Mouse (Mus musculus) lung, adult 2 months (tissue): Measurements from ENCODE around the gene Cdh4. TPM values are rescaled to one million over a fixed set of nuclear protein-coding genes. Genes with fewer than 3 reads are reported as not detected.

Experiments
- DNase-seq: peaks from one replicate; pipeline ENCODE4 v3.0.0; 2022
- H3K4me1 ChIP-seq: fragments of 200-500 bp; 2 replicates; pipeline ENCODE4 v1.6.1; 2011; ENCODE audit warnings: low read length; ENCODE audit not compliant: control insufficient read depth, insufficient read depth
- H3K4me3 ChIP-seq: fragments of 200-500 bp; replicated peaks from 2 replicates; pipeline ENCODE3; 2011; ENCODE audit warnings: low read depth, mild to moderate bottlenecking, control low read depth, low read length; ENCODE audit errors: extremely low read depth
- CTCF ChIP-seq: fragments of 200-500 bp; IDR thresholded peaks from 2 replicates; pipeline ENCODE4 v1.5.1; 2011; ENCODE audit warnings: mild to moderate bottlenecking, low read length, control low read depth; ENCODE audit not compliant: insufficient read depth
- POLR2A ChIP-seq: fragments of 200-500 bp; IDR thresholded peaks from 2 replicates; pipeline ENCODE4 v1.6.1; 2011; ENCODE audit warnings: low read depth, mild to moderate bottlenecking, control low read depth, low read length, borderline replicate concordance; ENCODE audit errors: extremely low read depth
- WGBS: fragments of 180-500 bp; shearing (Covaris S2); methylation state at CpG from one replicate; pipeline ENCODE4 v1.1.7; 2018; 5-methylcytosine and 5-hydroxymethylcytosine counted together
- polyA plus RNA-seq: library from polyadenylated mRNA; depleted of rRNA; stranded (reverse); fragments of >200 nt; gene quantifications from 2 replicates; pipeline ENCODE4 v1.2.3, GENCODE M21; 2012

The Cdh4 gene
- polyA plus RNA-seq, 1 experiment: 2.0 TPM

GRCm38 (mm10) chr2:179829972-179830371 lies 387.7 kb downstream of the Cdh4 start:
- no peak for TF ChIP-seq POLR2A
- peak; percentile 48 for TF ChIP-seq CTCF
- DNase-seq: peak; percentile 15
- H3K4me3 ChIP-seq: no peak overlapping the region
- no peaks in the 10 kb centered on the region for H3K4me1 ChIP-seq
- WGBS: 27% methylated on average over 6 of the region's 6 CpGs

DNA sequence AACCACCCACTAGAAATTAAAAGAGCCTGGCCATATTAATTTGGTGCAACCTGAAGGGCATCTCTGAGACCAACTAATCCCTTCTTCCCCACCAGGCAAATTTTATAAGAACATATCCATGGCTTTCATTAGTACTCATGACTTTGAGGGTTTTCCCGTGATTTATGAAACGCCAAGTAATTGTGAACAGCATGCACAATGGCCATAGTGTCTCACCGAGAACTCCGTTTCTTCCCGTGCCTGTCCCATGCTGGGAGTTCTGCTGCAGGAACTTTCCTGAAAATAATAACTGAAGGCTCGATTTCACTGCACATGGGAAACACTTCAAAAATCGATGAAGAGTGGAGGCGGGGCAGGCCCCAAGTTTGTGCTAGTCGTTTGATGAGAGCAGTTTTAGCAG lies 392.7 kb downstream of the Cdh4 start:
- no peak overlapping the region for H3K4me3 ChIP-seq
- TF ChIP-seq POLR2A (no peak), CTCF (no peak)
- H3K4me1 ChIP-seq: no peaks in the 10 kb centered on the region
- DNase-seq: no peak
- WGBS: 72% methylated on average over 9 of the region's 9 CpGs

- no peak for DNase-seq
- Histone ChIP-seq H3K4me3 (no peak overlapping the region), H3K4me1 (no peaks in the 10 kb centered on the region)
- 65% methylated on average over 7 of the region's 7 CpGs for WGBS
- TF ChIP-seq POLR2A (no peak), CTCF (no peak)
Observed at GRCm38 (mm10) chr2:179835570-179835969, 393.3 kb downstream of the Cdh4 start.

- no peak for DNase-seq
- 57% methylated on average over 10 of the region's 10 CpGs for WGBS
- TF ChIP-seq POLR2A (no peak), CTCF (no peak)
- Histone ChIP-seq H3K4me3 (no peak overlapping the region), H3K4me1 (no peaks in the 10 kb centered on the region)
Observed at GRCm38 (mm10) chr2:179837186-179837585, 395.0 kb downstream of the Cdh4 start.

- TF ChIP-seq CTCF (no peak), POLR2A (no peak)
- WGBS: 76% methylated on average over 7 of the region's 7 CpGs
- H3K4me3 ChIP-seq: no peak overlapping the region
- DNase-seq: no peak
- no peaks in the 10 kb centered on the region for H3K4me1 ChIP-seq
Observed at GRCm38 (mm10) chr2:179838036-179838435, 395.8 kb downstream of the Cdh4 start.

DNA sequence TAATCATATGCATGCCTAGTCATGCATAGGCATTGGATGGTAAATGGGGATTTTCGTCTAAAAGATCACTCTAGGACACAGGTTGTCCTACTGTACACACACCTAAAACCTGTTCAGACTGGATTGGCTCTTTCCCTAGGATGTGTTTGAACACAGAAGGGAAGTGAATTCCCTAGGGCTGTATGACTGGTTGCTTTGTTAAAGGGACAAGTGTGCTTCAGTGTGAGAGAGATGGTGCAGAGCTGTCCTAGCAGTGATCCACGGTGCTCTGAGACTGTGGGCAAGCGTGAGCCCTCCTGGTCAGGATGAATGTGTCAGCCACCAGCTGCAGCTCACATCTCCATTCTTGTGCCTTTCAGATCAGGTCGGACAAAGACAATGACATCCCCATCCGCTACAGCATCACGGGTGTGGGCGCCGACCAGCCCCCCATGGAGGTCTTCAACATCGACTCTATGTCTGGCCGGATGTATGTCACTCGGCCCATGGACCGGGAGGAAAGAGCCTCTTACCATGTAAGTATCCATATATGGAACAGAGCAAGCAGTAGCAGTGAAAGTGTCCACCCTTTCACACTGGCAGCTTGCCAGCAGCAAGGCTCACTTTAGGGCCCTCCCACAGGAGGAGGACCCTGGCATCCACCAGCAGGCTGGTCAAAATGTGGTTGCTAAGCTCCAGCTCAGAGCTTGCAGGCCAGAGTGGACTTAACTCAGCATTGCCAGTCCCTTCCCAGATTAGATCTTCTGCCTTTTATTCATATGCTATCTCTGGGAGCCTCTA lies 400.6 kb downstream of the Cdh4 start:
- no peaks in the 10 kb centered on the region for H3K4me1 ChIP-seq
- H3K4me3 ChIP-seq: no peak overlapping the region
- TF ChIP-seq POLR2A (no peak), CTCF (no peak)
- no peak for DNase-seq
- 58% methylated on average over 12 of the region's 12 CpGs for WGBS

- TF ChIP-seq POLR2A (no peak), CTCF (no peak)
- Histone ChIP-seq H3K4me3 (no peak overlapping the region), H3K4me1 (no peaks in the 10 kb centered on the region)
- 56% methylated on average over 9 of the region's 9 CpGs for WGBS
- DNase-seq: no peak
Observed at GRCm38 (mm10) chr2:179849732-179850131, 407.5 kb downstream of the Cdh4 start.

DNA sequence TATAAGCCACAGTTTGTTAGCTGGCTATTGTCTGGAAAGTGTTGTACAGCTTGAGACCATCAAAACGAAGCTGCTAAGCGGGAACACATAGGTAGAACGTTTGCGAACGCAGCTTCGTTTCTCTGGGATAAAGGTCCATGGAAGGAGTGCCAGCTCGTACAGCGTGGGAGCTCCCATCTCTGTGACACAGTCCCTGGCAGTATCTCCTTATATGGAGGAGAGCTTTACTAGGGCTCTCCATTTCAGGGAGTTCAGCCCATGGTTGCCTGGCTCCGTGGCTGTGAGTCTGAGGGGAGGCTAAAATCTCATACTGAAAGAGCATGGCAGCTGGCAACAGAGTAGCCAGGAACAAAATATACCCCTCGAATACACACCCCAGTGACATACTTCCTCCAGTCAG lies 409.9 kb downstream of the Cdh4 start:
- 76% methylated on average over 10 of the region's 10 CpGs for WGBS

DNA sequence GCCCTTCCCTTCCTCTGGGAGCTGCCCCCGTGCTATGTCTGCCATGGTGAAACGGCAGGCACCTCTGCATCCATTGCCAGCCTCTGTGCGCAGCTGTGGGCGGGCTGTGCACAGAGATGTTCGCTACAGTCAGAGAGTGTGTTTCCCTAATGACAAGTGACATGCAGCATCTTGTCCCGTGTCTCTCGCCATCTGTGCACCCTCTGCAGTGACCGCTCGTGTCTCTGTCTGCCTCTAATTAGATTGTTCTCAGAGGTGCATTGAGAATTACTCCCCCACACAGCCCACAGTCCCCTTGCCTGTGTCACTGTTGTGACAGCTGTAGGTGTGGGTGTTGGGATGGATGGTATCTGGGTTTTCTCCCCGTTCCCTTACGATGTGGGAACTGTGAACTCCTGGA lies 410.6 kb downstream of the Cdh4 start:
- no peak for DNase-seq
- Histone ChIP-seq H3K4me3 (no peak overlapping the region), H3K4me1 (no peaks in the 10 kb centered on the region)
- no peak for TF ChIP-seq CTCF
- TF ChIP-seq POLR2A: no peak
- 70% methylated on average over 11 of the region's 11 CpGs for WGBS

More for the DNA sequence above, 409.9 kb downstream of the Cdh4 start:
- TF ChIP-seq POLR2A (no peak), CTCF (no peak)
- Histone ChIP-seq H3K4me1 (no peaks in the 10 kb centered on the region), H3K4me3 (no peak overlapping the region)
- no peak for DNase-seq

GRCm38 (mm10) chr2:179853892-179854291 lies 411.7 kb downstream of the Cdh4 start:
- DNase-seq: no peak
- WGBS: 80% methylated on average over 10 of the region's 10 CpGs
- TF ChIP-seq CTCF (no peak), POLR2A (no peak)
- Histone ChIP-seq H3K4me3 (no peak overlapping the region), H3K4me1 (no peaks in the 10 kb centered on the region)

DNA sequence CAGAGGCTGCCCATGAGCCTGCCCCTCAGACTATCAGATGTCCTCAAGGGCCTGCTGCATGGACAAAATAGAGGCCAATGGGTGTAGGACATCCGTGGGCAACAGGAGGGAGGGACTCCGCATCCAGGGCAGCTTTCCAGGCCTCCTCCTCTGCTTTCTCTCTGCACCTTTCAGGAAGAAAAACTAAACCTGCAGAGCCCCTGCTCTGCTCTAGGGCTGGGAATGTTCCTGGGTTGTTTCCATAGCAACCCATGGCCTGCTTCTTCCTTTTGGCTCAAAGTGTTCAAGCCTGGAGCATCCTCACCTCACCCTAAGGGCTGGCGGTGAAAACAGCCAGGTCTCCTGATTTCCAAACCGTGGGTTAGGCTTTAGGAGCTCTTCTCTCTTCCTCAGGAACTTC lies 414.9 kb downstream of the Cdh4 start:
- H3K4me3 ChIP-seq: no peak overlapping the region

More for the DNA sequence above, 414.9 kb downstream of the Cdh4 start:
- 57% methylated on average over 4 of the region's 4 CpGs for WGBS
- H3K4me1 ChIP-seq: no peaks in the 10 kb centered on the region
- DNase-seq: no peak
- TF ChIP-seq CTCF (no peak), POLR2A (no peak)
